ENCODE assay signal across 20 mouse cellular contexts in genomic region chr14:20268421-20268820, GRCm38 (mm10). TPM values are rescaled to one million over a fixed set of nuclear protein-coding genes. Genes with fewer than 3 reads are reported as not detected.
A peak's percentile ranks its signal among the peaks of the same experiment; 100 is the strongest.
DNase-seq lines count a peak whose midpoint lies in the region; ATAC-seq and TF ChIP-seq lines count a peak whose summit lies in the region.
"Had no signal": no experiment of that assay in that cellular context is flagged by ENCODE, and none has a peak within 500 bp of the region (broad histone marks: within the 10 kb centered on the region; RNA-seq: fewer than 3 reads in every experiment).

No protein-coding gene starts in this region.

- H3K36me3 ChIP-seq in liver, embryonic 14.5 days (replicated peaks; ENCODE audit: control insufficient read depth, insufficient read depth, low read depth): no peaks in the 10 kb centered on the region
- H3K36me3 ChIP-seq in liver, embryonic 11.5 days (ENCODE audit: control insufficient read depth, insufficient read depth, low read length): no peaks in the 10 kb centered on the region
- H3K36me3 ChIP-seq in forebrain, embryonic 16.5 days (ENCODE audit: control insufficient read depth, insufficient read depth): no peaks in the 10 kb centered on the region
- H3K36me3 ChIP-seq: heart, embryonic 12.5 days; hindbrain, embryonic 10.5 days; intestine, embryonic 15.5 days; limb, embryonic 13.5 days; neural tube, embryonic 13.5 days had no signal

- H3K4me1 ChIP-seq in liver, embryonic 14.5 days (replicated peaks; ENCODE audit: control insufficient read depth in 2 of 2, insufficient read depth in 2 of 2, low read length in 1 of 2): peaks cover 0 to 2% of the 10 kb centered on the region in 2 experiments; a peak in 1 of 4 replicates
- no peaks in the 10 kb centered on the region for H3K4me1 ChIP-seq in liver, embryonic 11.5 days (replicated peaks; ENCODE audit: control insufficient read depth, insufficient read depth, low read length)
- no peaks in the 10 kb centered on the region for H3K4me1 ChIP-seq in forebrain, embryonic 16.5 days (replicated peaks; ENCODE audit: control insufficient read depth, insufficient read depth, low read length)
- H3K4me1 ChIP-seq: heart, embryonic 12.5 days; hindbrain, embryonic 10.5 days; intestine, embryonic 15.5 days; limb, embryonic 13.5 days; megakaryocyte, embryonic 14.5 days; neural tube, embryonic 13.5 days had no signal

- no peaks in the 10 kb centered on the region for H3K27me3 ChIP-seq in liver, embryonic 14.5 days (ENCODE audit: control insufficient read depth, insufficient read depth, low read length)
- H3K27me3 ChIP-seq in liver, embryonic 11.5 days (replicated peaks; ENCODE audit: control insufficient read depth, insufficient read depth, low read length): no peaks in the 10 kb centered on the region; the same call in 1 of the 2 replicates
- H3K27me3 ChIP-seq in forebrain, embryonic 16.5 days (replicated peaks; ENCODE audit: control insufficient read depth, insufficient read depth, low read length): no peaks in the 10 kb centered on the region
- H3K27me3 ChIP-seq: intestine, embryonic 15.5 days; limb, embryonic 13.5 days; neural tube, embryonic 13.5 days; Patski had no signal

- WGBS in liver, embryonic 14.5 days (ENCODE audit: insufficient replicate concordance): 61% methylated on average over 6 of the region's 6 CpGs
- WGBS in liver, embryonic 11.5 days: 78% methylated on average over 6 of the region's 6 CpGs
- 65% methylated on average over 6 of the region's 6 CpGs for WGBS in forebrain, embryonic 16.5 days

- ATAC-seq in cerebellum, adult (ENCODE audit: insufficient number of reproducible peaks, low FRiP score, low TSS enrichment): no peak
- ATAC-seq in liver, embryonic 14.5 days (ENCODE audit: insufficient read depth): no peak
- ATAC-seq in liver, embryonic 11.5 days (replicated peaks; ENCODE audit: low FRiP score): no peak
- ATAC-seq in forebrain, embryonic 16.5 days: no peak
- ATAC-seq: Patski had no signal

- no peaks in the 10 kb centered on the region for H3K9me3 ChIP-seq in liver, embryonic 14.5 days (ENCODE audit: control insufficient read depth, low read length)
- no peaks in the 10 kb centered on the region for H3K9me3 ChIP-seq in liver, embryonic 11.5 days (ENCODE audit: control insufficient read depth, low read length)
- no peaks in the 10 kb centered on the region for H3K9me3 ChIP-seq in forebrain, embryonic 16.5 days (ENCODE audit: control insufficient read depth, low read length)
- H3K9me3 ChIP-seq: heart, embryonic 12.5 days; hindbrain, embryonic 10.5 days; intestine, embryonic 15.5 days; limb, embryonic 13.5 days; neural tube, embryonic 13.5 days had no signal

- H3K27ac ChIP-seq in liver, embryonic 14.5 days: no peak overlapping the region
- no peak overlapping the region for H3K27ac ChIP-seq in liver, embryonic 11.5 days (ENCODE audit: low read depth, low read length)
- H3K27ac ChIP-seq in forebrain, embryonic 16.5 days (ENCODE audit: low read length): no peak overlapping the region
- H3K27ac ChIP-seq: intestine, embryonic 15.5 days; limb, embryonic 13.5 days; neural tube, embryonic 13.5 days had no signal

- H3K4me2 ChIP-seq in liver, embryonic 14.5 days (ENCODE audit: low read depth): peak overlapping the region; percentile 31
- H3K4me2 ChIP-seq in liver, embryonic 11.5 days: no peak overlapping the region
- H3K4me2 ChIP-seq in forebrain, embryonic 16.5 days (ENCODE audit: low read length): no peak overlapping the region
- H3K4me2 ChIP-seq: heart, embryonic 12.5 days; intestine, embryonic 15.5 days; limb, embryonic 13.5 days; neural tube, embryonic 13.5 days had no signal

- TF ChIP-seq EP300 in liver, embryonic 14.5 days (IDR thresholded peaks at IDR 0.05; ENCODE audit: low read depth): no peak

- peak; percentile 28 to 42 for DNase-seq in cerebellum, postnatal 14 days
- no peak for DNase-seq in liver, embryonic 14.5 days (ENCODE audit: low read depth in 3 of 3, low spot score in 3 of 3)
- no peak for DNase-seq in liver, embryonic 11.5 days (ENCODE audit: low spot score)
- DNase-seq in right cerebral cortex, adult 18-20 months: peak; percentile 64
- DNase-seq in cerebellum, adult 11-12 months: no peak
- no peak for DNase-seq in testis, postnatal 10 days (ENCODE audit: low spot score)
- DNase-seq: cerebellum, postnatal 36 days; gastrocnemius, postnatal 14 days; kidney, postnatal 14 days; retina, postnatal 1 day; thymus, postnatal 14 days had no signal

- no peak overlapping the region for H3K9ac ChIP-seq in liver, embryonic 14.5 days (replicated peaks)
- no peak overlapping the region for H3K9ac ChIP-seq in liver, embryonic 11.5 days (ENCODE audit: low read depth, low read length)
- H3K9ac ChIP-seq in forebrain, embryonic 16.5 days (replicated peaks; ENCODE audit: low read depth, low read length): no peak overlapping the region
- H3K9ac ChIP-seq: heart, embryonic 12.5 days; intestine, embryonic 15.5 days; limb, embryonic 13.5 days; neural tube, embryonic 13.5 days had no signal

- no peak for TF ChIP-seq CTCF in liver, embryonic 14.5 days (IDR thresholded peaks at IDR 0.05; ENCODE audit: low read depth)

- no peak overlapping the region for H3K4me3 ChIP-seq in liver, embryonic 14.5 days (ENCODE audit: insufficient read depth in 1 of 2, low read depth in 2 of 2, low read length in 2 of 2)
- H3K4me3 ChIP-seq in liver, embryonic 11.5 days (ENCODE audit: low read depth, low read length): no peak overlapping the region
- H3K4me3 ChIP-seq in forebrain, embryonic 16.5 days (replicated peaks; ENCODE audit: low read length): no peak overlapping the region
- H3K4me3 ChIP-seq: heart, embryonic 12.5 days; hindbrain, embryonic 10.5 days; intestine, embryonic 15.5 days; limb, embryonic 13.5 days; megakaryocyte, embryonic 14.5 days; neural tube, embryonic 13.5 days had no signal

RNA-seq across cellular contexts. Expression of gene Kcnk16, which starts 0.6 kb away (rescaled TPM):
- 5.4 and 8.5 TPM in 2 replicates for polyA plus RNA-seq in liver, embryonic 14.5 days (2012; rRNA removed)
- 8.8 and 10.5 TPM in 2 replicates for polyA plus RNA-seq in liver, embryonic 14.5 days (2014; fragmentation: Nextera tagmentation; extraction: Ambion mirVana)
- polyA plus RNA-seq in liver, embryonic 11.5 days (2014; fragmentation: Nextera tagmentation; extraction: Ambion mirVana): 1.9 and 2.2 TPM in 2 replicates
- polyA plus RNA-seq in forebrain, embryonic 16.5 days (2015; fragmentation: Nextera tagmentation; extraction: Ambion mirVana): not detected in 2 replicates
- polyA plus RNA-seq: heart, embryonic 12.5 days; limb, embryonic 13.5 days; Patski had no signal

RNA-seq across cellular contexts. Expression of gene Nudt13, which starts 26.1 kb away (rescaled TPM):
- polyA plus RNA-seq in liver, embryonic 14.5 days (2012; rRNA removed): 5.1 and 6.1 TPM in 2 replicates
- polyA plus RNA-seq in liver, embryonic 14.5 days (2014; fragmentation: Nextera tagmentation; extraction: Ambion mirVana): 2.6 and 4.8 TPM in 2 replicates
- 10.0 and 12.2 TPM in 2 replicates for polyA plus RNA-seq in liver, embryonic 11.5 days (2014; fragmentation: Nextera tagmentation; extraction: Ambion mirVana)
- 13.4 and 18.8 TPM in 2 replicates for polyA plus RNA-seq in forebrain, embryonic 16.5 days (2015; fragmentation: Nextera tagmentation; extraction: Ambion mirVana)

Comparison
In these comparisons a context has a peak if more than half of its experiments do, and no peak if none do; other contexts are left out.
1. DNase-seq: peak in cerebellum, postnatal 14 days (2 of 2) and right cerebral cortex, adult 18-20 months (single experiment); none in liver, embryonic 14.5 days (0 of 3), liver, embryonic 11.5 days (single experiment), cerebellum, adult 11-12 months (single experiment) and testis, postnatal 10 days (single experiment).